Mouse (Mus musculus): ENCODE results near the gene H2-DMb2. TPM values are rescaled to one million over a fixed set of nuclear protein-coding genes. Genes with fewer than 3 reads are reported as not detected.
A peak's percentile ranks its signal among the peaks of the same experiment; 100 is the strongest.

The H2-DMb2 gene
- polyA plus RNA-seq, 1 experiment from 2014 or later, result 0.24 TPM

DNA sequence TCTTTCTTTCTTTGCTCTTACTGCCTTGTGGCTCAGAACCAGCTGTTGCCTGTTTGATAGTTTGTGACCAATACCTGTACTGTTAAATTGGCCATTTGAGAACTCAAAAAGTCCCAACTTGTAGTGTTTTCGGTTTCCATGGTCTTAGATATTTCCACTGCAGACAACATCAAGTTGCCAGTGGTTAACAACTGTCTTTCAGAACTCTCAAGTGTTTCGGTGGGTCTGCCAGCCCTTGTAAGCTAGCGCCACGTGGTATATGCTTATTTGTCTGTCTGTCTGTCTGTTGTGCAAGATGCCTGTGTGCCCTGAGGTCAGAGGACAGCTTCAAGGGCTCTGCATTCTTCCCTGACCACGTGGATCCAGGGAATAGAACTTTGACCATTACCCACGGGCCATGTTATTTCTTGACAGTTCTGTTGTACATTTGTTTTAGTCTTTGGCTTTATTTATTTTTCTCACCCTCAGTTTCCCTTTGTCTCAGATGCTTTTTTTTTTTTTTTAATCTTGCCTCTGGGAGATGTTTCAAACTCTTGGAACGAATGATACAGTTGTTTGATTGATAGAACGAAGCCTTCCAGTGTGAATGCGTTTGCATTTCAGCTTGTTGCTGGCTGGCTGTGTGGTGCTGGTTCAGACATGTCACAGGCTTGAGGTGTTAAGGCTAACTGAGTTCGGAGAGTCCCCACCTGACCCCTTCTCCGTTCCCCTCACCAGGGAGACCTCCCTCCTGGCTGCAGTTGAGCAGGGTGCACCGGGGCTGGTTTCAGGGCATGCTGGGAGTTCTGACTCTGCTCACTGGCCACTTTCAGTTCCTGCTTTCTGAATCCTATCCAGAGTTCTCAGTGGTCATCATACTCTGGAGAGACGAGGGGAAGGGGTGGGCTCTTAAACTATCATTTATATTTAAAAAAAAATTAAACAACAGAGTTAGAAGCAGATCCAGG is 37.1 kb downstream of the H2-DMb2 start:
- Histone ChIP-seq H3K27me3 (ENCODE audit: insufficient read depth, poor library complexity, severe bottlenecking) (peaks cover 23% of the 10 kb centered on the region), H3K36me3 (no peaks in the 10 kb centered on the region), H3K9me3 (peaks cover 13% of the 10 kb centered on the region), H3K27ac (no peak overlapping the region), H3K4me3 (no peak overlapping the region), H3K4me1 (replicated peaks) (no peaks in the 10 kb centered on the region)
- 74% methylated on average over 13 of the region's 13 CpGs for WGBS
- no peak for DNase-seq (ENCODE audit: low spot score)

- no peak for DNase-seq (ENCODE audit: low spot score)
- 83% methylated on average over 15 of the region's 15 CpGs for WGBS
- Histone ChIP-seq H3K4me1 (replicated peaks) (peaks cover 19% of the 10 kb centered on the region), H3K4me3 (no peak overlapping the region), H3K36me3 (no peaks in the 10 kb centered on the region), H3K27ac (no peak overlapping the region), H3K27me3 (ENCODE audit: insufficient read depth, poor library complexity, severe bottlenecking) (peaks cover 57% of the 10 kb centered on the region), H3K9me3 (no peaks in the 10 kb centered on the region)
These were observed 40.6 kb downstream of the H2-DMb2 start for GRCm38 (mm10) chr17:34183564-34184219.

DNA sequence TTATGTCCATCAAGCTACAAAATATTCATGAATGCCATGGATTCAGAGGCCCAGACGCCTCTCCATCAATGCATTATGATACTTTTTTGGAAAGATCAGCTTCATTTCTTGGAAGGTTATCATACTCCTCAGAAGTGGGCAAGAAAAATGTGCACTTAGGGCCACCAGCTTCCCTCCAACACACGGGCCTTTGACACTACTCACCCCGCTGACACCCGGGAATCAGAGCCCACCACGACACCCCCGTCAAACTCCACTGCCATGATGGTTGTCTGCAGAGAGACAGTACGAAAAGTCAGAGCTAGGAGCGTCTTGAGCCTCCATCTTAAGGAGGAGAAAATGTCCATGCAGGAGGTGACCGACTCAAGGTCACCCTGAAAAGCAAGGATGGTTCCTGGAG is 42.4 kb downstream of the H2-DMb2 start:
- no peak for DNase-seq (ENCODE audit: low spot score)
- Histone ChIP-seq H3K36me3 (no peaks in the 10 kb centered on the region), H3K4me3 (no peak overlapping the region), H3K27me3 (ENCODE audit: insufficient read depth, poor library complexity, severe bottlenecking) (peaks cover 75% of the 10 kb centered on the region), H3K27ac (no peak overlapping the region), H3K4me1 (replicated peaks) (peaks cover 19% of the 10 kb centered on the region), H3K9me3 (no peaks in the 10 kb centered on the region)
- WGBS, result 89% methylated on average over 9 of the region's 9 CpGs

DNA sequence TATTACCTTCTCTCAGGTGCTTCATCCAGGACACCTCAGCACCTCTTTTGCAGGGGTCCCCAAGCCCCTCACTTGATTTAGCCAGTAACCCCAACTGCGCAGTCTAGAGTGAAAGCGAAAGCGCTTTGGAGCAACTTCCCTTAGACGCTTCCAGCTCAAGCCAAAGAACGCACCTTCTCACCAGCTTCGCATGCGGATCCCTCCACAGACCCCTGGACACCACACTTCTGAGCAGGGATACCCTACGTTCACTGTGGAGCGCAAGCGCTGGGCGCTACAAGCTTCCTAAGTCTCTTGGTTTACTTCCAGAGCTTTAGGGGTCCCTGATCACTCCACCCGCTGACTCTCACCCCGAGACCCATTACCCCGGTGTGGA is 43.8 kb downstream of the H2-DMb2 start:
- 4% methylated on average over 14 of the region's 14 CpGs for WGBS
- peaks cover 86% of the 10 kb centered on the region for H3K27me3 ChIP-seq (ENCODE audit: insufficient read depth, poor library complexity, severe bottlenecking)
- H3K27ac ChIP-seq, result peak overlapping the region; percentile 35; the same call in 1 of the 2 replicates
- no peaks in the 10 kb centered on the region for H3K9me3 ChIP-seq
- DNase-seq (ENCODE audit: low spot score), result no peak
- peaks cover 19% of the 10 kb centered on the region for H3K4me1 ChIP-seq (replicated peaks)
- H3K36me3 ChIP-seq, result no peaks in the 10 kb centered on the region
- peak overlapping the region; percentile 56 for H3K4me3 ChIP-seq

DNA sequence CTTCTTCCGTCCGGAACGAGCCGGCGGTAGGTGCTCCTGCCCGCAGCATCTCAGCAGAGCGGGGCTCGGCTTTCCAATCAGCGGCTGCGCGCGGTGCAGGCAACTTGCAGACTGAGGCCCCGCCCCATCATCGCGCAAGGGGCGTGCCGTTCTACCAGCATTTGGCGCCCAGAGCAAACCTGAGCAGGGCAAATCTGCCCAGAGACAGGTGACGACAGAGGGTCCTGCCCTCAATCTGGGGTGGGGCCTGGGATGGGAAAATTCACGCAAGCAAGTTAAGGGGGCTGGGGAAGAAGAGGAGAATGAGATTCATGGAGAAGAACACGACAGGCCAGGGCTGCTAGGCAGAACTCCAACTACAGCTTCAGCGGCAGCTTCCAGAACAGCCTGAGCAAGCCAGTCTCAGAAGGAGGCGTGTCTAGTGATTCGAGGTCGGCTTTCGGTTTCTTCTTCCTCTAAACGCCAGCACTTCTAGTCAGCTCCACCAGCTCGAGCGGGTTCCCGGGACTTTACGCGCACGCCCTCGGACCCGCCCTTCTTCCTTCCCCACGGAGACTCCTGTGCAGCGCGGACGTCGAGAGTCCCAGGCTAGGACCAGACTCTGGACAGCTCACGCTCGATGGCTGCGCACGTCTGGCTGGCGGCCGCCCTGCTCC is 44.3 kb downstream of the H2-DMb2 start, which contains the start of the genes Tap1 and Psmb9:
Gene Tap1 (plus strand): TSS at position 293 of the 656 bp plus-strand sequence.
Gene Psmb9 (minus strand): TSS at position 504 of the 656 bp plus-strand sequence.
- Histone ChIP-seq H3K27me3 (ENCODE audit: insufficient read depth, poor library complexity, severe bottlenecking) (peaks cover 92% of the 10 kb centered on the region), H3K4me1 (replicated peaks) (peaks cover 19% of the 10 kb centered on the region), H3K36me3 (no peaks in the 10 kb centered on the region), H3K9me3 (no peaks in the 10 kb centered on the region), H3K27ac (peak within 1 kb of the TSS; percentile 57), H3K4me3 (peak within 1 kb of the TSS; percentile 56)
- DNase-seq (ENCODE audit: low spot score), result peak; percentile 92
- WGBS, result under 1% methylated on average over 46 of the region's 46 CpGs

- peak overlapping the region; percentile 56 for H3K4me3 ChIP-seq
- H3K27ac ChIP-seq, result peak overlapping the region; percentile 57
- H3K4me1 ChIP-seq (replicated peaks), result peaks cover 19% of the 10 kb centered on the region
- no peak for DNase-seq (ENCODE audit: low spot score)
- H3K9me3 ChIP-seq, result no peaks in the 10 kb centered on the region
- peaks cover 98% of the 10 kb centered on the region for H3K27me3 ChIP-seq (ENCODE audit: insufficient read depth, poor library complexity, severe bottlenecking)
- no peaks in the 10 kb centered on the region for H3K36me3 ChIP-seq
- 3% methylated on average over 20 of the region's 20 CpGs for WGBS
These were observed 44.9 kb downstream of the H2-DMb2 start for GRCm38 (mm10) chr17:34188010-34188409.

GRCm38 (mm10) chr17:34188986-34189385 is 45.9 kb downstream of the H2-DMb2 start:
- H3K9me3 ChIP-seq, result no peaks in the 10 kb centered on the region
- peaks cover 98% of the 10 kb centered on the region for H3K27me3 ChIP-seq (ENCODE audit: insufficient read depth, poor library complexity, severe bottlenecking)
- no peak overlapping the region for H3K4me3 ChIP-seq
- 77% methylated on average over 6 of the region's 6 CpGs for WGBS
- no peaks in the 10 kb centered on the region for H3K36me3 ChIP-seq
- no peak for DNase-seq (ENCODE audit: low spot score)
- H3K4me1 ChIP-seq (replicated peaks), result peaks cover 19% of the 10 kb centered on the region
- no peak overlapping the region for H3K27ac ChIP-seq

GRCm38 (mm10) chr17:34192852-34193251 is 49.7 kb downstream of the H2-DMb2 start:
- H3K27ac ChIP-seq, result no peak overlapping the region
- H3K36me3 ChIP-seq, result no peaks in the 10 kb centered on the region
- WGBS, result 25% methylated on average over 16 of the region's 16 CpGs
- no peak overlapping the region for H3K4me3 ChIP-seq
- H3K9me3 ChIP-seq, result no peaks in the 10 kb centered on the region
- peaks cover 16% of the 10 kb centered on the region for H3K4me1 ChIP-seq (replicated peaks)
- H3K27me3 ChIP-seq (ENCODE audit: insufficient read depth, poor library complexity, severe bottlenecking), result peaks cover 99% of the 10 kb centered on the region
- no peak for DNase-seq (ENCODE audit: low spot score)

GRCm38 (mm10) chr17:34193468-34193867 is 50.4 kb downstream of the H2-DMb2 start:
- no peak overlapping the region for H3K27ac ChIP-seq
- DNase-seq (ENCODE audit: low spot score), result no peak
- H3K4me1 ChIP-seq (replicated peaks), result peaks cover 17% of the 10 kb centered on the region
- H3K36me3 ChIP-seq, result no peaks in the 10 kb centered on the region
- peaks cover 99% of the 10 kb centered on the region for H3K27me3 ChIP-seq (ENCODE audit: insufficient read depth, poor library complexity, severe bottlenecking)
- no peaks in the 10 kb centered on the region for H3K9me3 ChIP-seq
- 62% methylated on average over 8 of the region's 8 CpGs for WGBS
- no peak overlapping the region for H3K4me3 ChIP-seq

DNA sequence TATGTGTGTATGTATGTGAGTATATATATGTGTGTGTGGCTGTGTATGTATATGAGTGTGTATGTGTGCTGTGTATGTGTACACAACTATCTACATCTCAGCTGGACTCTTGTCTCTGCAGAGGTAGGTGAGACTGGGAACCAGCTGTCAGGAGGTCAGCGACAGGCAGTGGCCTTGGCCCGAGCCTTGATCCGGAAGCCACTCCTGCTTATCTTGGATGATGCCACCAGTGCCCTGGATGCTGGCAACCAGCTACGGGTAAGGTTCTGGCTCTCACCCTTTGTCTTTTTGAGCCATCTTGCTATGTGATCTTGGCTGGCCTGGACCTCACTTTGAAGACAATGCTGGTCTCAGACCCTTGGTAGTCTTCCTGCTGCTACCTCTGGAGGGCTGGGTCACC is 51.6 kb downstream of the H2-DMb2 start:
- no peak for DNase-seq (ENCODE audit: low spot score)
- Histone ChIP-seq H3K27ac (no peak overlapping the region), H3K9me3 (no peaks in the 10 kb centered on the region), H3K4me3 (no peak overlapping the region), H3K4me1 (replicated peaks) (peaks cover 19% of the 10 kb centered on the region), H3K36me3 (no peaks in the 10 kb centered on the region), H3K27me3 (ENCODE audit: insufficient read depth, poor library complexity, severe bottlenecking) (peaks cover 98% of the 10 kb centered on the region)
- WGBS, result 88% methylated on average over 4 of the region's 4 CpGs

DNA sequence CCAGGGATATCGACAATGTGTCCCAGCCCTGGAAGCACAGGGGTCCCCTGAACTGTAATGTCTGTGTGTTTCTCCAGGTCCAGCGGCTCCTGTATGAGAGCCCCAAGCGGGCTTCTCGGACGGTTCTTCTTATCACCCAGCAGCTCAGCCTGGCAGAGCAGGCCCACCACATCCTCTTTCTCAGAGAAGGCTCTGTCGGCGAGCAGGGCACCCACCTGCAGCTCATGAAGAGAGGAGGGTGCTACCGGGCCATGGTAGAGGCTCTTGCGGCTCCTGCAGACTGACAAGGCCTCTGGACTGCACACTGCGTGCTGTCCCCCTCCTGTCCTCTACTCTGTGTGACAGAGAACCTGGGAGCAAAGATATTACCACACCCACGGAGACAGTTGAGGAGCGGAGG is 53.4 kb downstream of the H2-DMb2 start:
- Histone ChIP-seq H3K9me3 (no peaks in the 10 kb centered on the region), H3K4me3 (no peak overlapping the region), H3K27me3 (ENCODE audit: insufficient read depth, poor library complexity, severe bottlenecking) (peaks cover 98% of the 10 kb centered on the region), H3K36me3 (no peaks in the 10 kb centered on the region), H3K27ac (no peak overlapping the region), H3K4me1 (replicated peaks) (peaks cover 19% of the 10 kb centered on the region)
- 30% methylated on average over 12 of the region's 12 CpGs for WGBS
- no peak for DNase-seq (ENCODE audit: low spot score)

GRCm38 (mm10) chr17:34196941-34197894 is 54.1 kb downstream of the H2-DMb2 start, which contains the start of gene Psmb8:
TSS of gene Psmb8 (plus strand) at chr17:34197721.
- Histone ChIP-seq H3K9me3 (no peaks in the 10 kb centered on the region), H3K27ac (no peak within 1 kb of the TSS), H3K4me1 (replicated peaks) (peaks cover 19% of the 10 kb centered on the region), H3K36me3 (no peaks in the 10 kb centered on the region), H3K4me3 (peak within 1 kb of the TSS; percentile 51), H3K27me3 (ENCODE audit: insufficient read depth, poor library complexity, severe bottlenecking) (peaks cover 95% of the 10 kb centered on the region)
- WGBS, result 6% methylated on average over 41 of the region's 41 CpGs
- peak; percentile 84 for DNase-seq (ENCODE audit: low spot score)
